Mouse (Mus musculus) brain, embryonic 14.5 days (tissue): ENCODE results near the gene Lrrc1. TPM values are rescaled to one million over a fixed set of nuclear protein-coding genes. Genes with fewer than 3 reads are reported as not detected.

ENCODE experiments used
- DNase-seq: peaks from one replicate; pipeline ENCODE4 v3.0.0-alpha.2; 2011; ENCODE audit warnings: low read depth
- CTCF ChIP-seq: fragments of 200-500 bp; IDR thresholded peaks from 2 replicates; pipeline ENCODE4 v1.5.1; 2012; ENCODE audit warnings: inconsistent platforms, mild to moderate bottlenecking, moderate library complexity, borderline replicate concordance; ENCODE audit not compliant: insufficient read depth, insufficient read length; ENCODE audit errors: extremely low read depth
- POLR2A ChIP-seq: fragments of 200-500 bp; IDR thresholded peaks from 2 replicates; pipeline ENCODE4 v1.6.1; 2012; ENCODE audit warnings: mild to moderate bottlenecking, inconsistent platforms, borderline replicate concordance; ENCODE audit not compliant: poor library complexity, insufficient read depth, insufficient read length, severe bottlenecking; ENCODE audit errors: extremely low read depth
- polyA plus RNA-seq: library from polyadenylated mRNA; depleted of rRNA; stranded (reverse); fragments of >200 nt; gene quantifications from 2 replicates; pipeline ENCODE4 v1.2.3, GENCODE M21; 2012

The Lrrc1 gene
- polyA plus RNA-seq, 1 experiment: 17.8 TPM

DNA sequence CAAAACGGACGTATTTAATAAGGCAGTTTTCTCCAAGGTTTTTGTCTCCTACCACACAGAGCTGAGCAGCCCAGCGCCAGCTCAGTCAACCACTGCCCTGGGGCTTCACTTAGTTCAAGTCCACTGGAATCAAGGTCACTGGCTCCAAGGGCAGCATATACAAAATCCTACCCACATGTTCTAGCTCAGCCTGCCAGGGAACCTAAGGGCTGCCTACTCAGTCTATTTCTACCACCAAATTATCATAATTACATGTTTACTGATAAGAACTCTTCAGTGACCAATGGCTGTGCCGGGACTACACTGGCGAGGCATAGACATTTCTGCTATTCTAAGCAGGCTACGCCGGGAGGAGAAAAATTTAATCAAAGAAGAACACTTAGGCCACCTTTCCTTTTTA is 80.8 kb downstream of the Lrrc1 start:
- TF ChIP-seq CTCF: no peak
- TF ChIP-seq POLR2A: no peak
- DNase-seq: no peak

DNA sequence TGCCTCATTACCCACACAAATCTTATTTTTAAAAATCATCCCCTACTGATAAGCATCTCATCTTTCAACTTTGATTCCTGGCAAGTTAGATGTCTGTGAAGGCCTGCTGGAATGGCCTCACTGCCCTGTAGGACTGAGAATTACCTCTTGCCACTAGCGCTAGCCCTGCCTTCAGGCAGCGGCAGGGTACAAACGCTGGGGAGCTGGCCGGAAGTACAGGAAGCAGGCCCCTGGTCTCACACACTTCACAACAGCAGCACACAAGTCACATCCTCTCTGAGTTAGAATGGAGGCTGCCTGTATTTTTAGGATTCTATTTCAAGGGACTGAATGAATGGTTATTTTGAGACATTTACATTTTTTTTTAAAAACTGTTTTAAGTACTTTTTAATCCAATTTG is 81.5 kb downstream of the Lrrc1 start:
- TF ChIP-seq CTCF: no peak
- no peak for DNase-seq

DNA sequence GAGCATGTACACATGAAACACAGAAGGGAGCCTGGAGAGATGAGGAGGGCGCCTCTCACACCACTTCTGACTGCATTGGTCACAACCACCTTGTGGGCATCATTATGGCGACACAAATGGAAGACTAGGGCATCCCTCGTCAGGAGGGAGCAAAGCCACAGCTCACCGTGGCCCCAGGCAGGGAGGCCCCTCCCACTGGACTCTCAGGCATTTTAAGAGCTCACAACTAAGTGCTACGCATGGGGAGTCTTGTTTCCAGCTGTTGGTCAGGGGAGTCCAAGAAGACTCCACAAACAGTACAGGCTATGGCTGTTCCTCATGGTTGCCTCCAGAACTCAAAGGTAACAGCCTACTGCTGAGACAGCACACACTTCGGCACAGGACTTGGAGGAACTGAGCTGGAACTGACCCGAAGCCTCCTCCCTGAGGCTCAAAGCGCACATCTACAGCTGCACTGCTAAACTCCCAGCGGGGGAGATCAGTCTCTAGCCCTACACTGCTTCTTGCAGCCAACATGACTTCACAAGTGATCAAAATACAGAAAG is 83.2 kb downstream of the Lrrc1 start:
- no peak for TF ChIP-seq POLR2A
- no peak for TF ChIP-seq CTCF
- no peak for DNase-seq

DNA sequence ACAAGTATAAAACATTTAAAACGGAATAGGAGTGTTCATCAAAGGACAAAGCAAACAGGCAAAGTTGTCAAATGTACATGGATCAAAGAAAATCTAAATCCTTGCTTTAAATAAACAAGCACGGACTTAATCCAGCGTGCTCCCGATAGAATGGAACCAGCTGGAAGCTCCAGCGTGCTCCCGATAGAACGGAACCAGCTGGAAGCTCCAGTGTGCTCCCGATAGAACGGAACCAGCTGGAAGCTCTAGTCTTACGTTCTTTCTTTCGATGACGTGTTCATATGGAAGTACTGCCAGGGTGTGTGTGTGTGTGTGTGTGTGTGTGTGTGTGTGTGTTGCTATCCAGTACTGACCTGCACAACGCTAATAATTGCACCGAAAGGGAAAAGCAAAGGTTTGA is 84.3 kb downstream of the Lrrc1 start:
- DNase-seq: no peak
- no peak for TF ChIP-seq POLR2A
- TF ChIP-seq CTCF: no peak

DNA sequence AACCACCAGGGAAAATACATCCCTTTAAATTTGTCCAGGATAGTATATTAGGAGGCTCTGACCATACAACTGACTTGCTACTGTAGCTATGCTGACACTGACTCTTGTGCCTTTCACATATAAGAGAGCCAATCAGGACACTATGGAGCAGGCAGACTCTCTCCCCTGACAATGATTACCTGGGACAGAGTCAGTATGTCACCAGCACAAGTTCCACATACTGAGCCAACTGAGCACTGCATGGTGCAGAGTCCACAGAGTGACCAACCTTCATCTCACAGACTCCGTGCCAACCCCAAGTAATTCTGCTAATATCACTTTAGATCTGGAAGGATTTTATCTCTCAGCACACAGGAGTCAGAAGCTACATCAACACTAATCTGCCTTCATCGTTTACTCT is 85.3 kb downstream of the Lrrc1 start:
- TF ChIP-seq POLR2A (no peak), CTCF (no peak)
- no peak for DNase-seq

DNA sequence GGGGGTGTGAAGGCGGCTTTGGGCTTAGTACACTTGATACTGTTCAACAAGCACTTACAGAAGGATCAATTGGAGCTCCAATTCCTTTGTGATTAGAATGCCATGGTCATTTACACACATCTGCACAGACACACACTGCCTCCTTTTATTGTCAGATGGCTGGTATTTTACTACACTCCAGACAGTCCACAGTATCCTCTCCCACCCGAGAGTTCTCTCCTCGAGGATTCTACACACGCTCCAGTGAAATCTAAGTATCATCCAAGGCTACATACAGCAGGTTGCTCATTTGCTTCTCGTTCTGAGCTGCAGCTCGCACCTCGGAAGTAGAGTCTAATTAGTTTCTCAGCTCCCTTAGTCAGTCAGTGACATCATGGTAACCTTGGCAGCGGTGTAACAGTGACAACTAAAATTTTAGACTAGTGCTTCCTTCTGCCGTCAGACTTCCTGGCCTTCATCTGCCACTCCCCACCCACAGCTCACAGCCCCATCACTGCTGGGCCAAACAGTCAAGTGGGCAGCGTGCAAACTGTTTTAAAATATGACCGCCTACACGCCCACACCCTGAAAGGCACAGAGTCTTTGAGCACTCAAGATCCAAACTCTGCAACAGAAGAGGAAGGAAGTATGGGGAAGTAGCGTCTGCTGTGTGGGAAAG is 88.4 kb downstream of the Lrrc1 start:
- DNase-seq: peak; percentile 61

DNA sequence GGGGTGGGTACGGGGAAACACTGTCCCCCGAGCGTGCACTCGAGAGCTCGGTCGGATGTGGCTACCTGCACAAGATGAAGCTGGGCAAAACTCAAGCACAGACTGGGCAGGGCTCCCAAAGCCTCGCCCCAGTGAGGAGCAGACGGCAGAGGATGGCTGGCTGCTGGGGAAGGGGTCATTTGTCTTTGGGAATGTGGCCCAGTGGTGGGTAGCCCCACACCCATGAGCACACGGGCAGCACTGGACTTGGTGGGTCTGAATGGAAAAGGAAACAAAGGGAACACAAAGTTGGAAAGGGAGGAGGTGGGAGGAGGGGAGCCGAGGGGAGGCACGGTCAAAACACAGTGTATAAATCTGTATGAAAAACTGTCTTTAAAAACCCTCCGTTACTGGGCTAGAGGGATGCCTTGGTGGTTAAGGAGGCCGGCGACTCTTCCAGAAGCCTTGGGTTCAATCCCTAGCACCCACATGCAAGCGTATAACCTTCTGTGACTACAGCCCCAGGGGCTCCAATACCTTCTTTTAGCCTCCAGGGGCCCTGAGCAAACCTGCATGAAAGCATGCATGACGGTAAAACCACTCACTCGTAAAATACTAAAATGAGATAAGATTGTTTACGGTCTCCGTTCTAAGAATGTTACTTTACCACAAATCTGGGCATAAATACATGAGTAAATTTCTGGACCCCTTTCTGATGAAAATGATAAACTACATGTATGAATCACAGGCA is 89.1 kb downstream of the Lrrc1 start:
- no peak for DNase-seq
- TF ChIP-seq CTCF (no peak), POLR2A (no peak)

More for the DNA sequence above, 88.4 kb downstream of the Lrrc1 start:
- no peak for TF ChIP-seq POLR2A
- no peak for TF ChIP-seq CTCF

DNA sequence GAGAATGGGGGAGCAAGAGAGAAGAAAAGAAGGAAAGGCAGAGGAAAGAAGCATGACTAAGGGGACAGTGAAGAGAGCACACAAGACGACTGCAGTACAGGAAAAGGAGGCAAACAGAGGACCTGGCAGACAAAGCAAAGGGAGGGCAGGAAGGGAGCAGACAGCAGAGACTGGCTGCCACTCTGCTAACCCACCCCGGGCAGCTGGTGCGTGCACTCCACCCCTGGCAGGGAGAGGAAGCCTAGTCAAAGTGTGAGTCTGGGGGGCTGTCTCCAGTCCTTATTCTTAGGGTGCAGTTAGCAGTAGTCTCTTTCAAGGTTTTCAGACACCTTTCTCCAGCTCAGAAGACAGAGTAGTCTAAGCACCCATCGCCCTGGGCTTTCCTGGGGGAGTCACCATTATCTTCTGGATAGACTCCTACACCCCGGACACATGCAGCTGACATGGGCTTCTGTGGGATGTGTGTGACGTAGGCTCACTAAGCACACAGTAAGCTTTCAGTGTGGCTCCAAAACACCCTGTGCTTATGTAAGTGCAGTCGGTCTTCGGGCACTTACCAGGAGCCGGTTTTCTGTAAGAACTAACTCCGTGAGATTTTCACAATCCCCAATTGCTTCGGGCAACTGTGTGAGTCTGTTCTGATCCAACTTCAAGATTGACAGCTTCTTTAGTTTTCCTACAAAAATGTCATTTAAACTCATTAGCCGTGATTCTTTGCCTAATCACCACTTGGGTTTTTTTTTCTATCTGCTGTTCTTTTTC is 92.4 kb downstream of the Lrrc1 start:
- TF ChIP-seq POLR2A (no peak), CTCF (no peak)
- DNase-seq: peak; percentile 82

DNA sequence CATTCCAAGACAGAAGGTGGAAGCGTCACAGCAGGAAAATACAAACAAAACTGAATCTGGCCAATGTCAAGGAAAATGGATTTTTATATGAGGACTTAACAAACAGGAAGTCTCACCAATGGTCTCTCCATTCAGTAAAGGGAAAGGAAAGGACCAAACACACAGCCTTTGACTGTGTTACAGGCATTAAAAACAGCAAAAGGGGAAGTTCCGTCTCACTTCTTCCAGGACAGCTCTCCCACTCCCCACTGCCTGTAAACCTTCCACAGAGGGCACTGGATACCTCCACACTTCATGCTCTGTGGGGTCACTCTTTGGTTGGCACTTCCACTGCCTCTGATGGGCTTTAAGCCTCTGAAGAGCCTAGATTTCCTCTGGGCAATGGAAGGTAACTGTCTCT is 94.2 kb downstream of the Lrrc1 start:
- TF ChIP-seq CTCF: no peak
- DNase-seq: no peak

DNA sequence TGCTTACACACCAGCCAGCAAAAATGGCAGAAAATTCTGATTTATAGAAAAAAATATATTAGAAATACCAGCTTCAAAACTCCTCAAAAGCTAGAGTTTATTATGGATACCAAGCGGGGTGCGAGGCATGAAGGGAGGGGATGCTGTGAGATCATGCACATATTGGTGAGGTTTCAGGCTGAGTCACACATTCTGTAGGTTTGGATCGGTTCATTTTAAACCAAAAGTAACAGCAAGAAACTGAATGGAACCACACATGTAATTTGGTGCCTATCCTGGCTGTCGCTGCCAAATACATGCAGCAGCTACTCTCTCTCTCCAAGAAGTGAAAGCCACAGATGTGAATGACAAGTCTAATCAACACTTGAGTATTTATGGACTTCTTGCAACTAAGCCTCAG is 99.8 kb downstream of the Lrrc1 start:
- DNase-seq: peak; percentile 43
- TF ChIP-seq POLR2A: no peak

DNA sequence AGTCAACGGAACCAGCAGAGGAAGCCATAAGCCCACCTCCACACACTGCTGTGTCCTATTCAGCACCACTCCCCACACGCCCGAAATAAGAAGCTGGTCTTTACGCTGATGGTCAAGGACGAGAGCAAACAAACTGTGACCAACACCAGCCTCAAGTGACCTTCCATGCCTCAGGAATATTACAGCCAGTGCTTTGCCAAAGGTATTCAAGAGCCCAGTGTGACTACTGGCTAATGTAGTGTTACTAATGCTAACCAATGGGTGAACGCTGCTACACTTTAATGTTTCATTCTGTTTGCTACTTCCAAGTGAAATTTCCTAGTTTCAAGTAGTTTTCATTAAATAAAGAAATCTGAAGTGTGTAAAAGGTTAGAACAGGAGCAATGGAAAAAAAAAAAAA is 105.3 kb downstream of the Lrrc1 start:
- TF ChIP-seq POLR2A: no peak
- TF ChIP-seq CTCF: no peak

DNA sequence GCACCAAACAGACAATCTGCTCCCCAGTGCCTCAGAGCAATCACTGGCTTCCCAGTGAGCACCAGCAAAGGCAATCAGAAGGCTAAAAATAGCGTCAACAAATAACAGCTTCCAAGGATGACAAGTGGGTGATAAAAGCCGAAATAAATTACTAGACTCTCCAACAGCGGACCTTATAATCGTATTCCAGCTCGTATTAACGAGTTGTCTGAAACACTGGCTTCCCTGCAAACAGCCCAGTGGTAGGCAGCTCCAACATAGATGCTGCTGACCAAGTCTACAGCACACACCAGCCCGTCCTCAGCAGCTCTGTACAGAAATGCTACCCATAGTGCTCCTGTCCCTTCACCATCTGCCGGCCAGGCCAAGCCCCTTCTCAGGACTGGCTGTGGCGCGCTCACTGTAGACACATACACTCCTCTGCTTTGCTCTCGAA is 105.8 kb downstream of the Lrrc1 start:
- peak; percentile 88 for DNase-seq
- TF ChIP-seq CTCF: no peak
- no peak for TF ChIP-seq POLR2A

More for the DNA sequence above, 105.3 kb downstream of the Lrrc1 start:
- DNase-seq: no peak

DNA sequence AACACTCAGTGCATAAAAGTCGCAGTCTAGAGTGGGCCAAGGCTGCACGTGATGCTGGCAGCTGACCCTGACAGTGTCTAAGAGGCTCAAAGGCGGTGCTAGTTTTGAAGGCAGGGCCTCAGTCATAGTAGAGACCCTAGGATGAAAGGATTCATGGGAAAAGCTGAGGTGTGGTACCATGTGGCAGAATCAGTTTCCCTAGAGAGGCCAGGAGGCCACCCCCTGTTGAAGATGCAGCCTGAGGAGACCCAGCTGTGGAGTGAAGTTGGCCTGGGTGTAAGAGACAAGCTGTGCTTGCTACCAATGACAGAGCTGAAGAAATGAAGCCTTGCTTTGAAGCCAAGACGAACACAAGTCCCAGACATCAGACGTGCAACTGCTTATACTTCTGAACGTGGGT is 107.5 kb downstream of the Lrrc1 start:
- DNase-seq: no peak
- no peak for TF ChIP-seq POLR2A
- TF ChIP-seq CTCF: no peak
